Mouse (Mus musculus) lung, postnatal 10 days (tissue): ENCODE results near the gene Cutal.
A peak's percentile ranks its signal among the peaks of the same experiment; 100 is the strongest.

ENCODE experiments used
- DNase-seq: peaks from one replicate; pipeline ENCODE4 v3.0.0; 2021

Gene Cutal

GRCm38 (mm10) chr2:34884186-34884585 is 10.0 kb downstream of the Cutal start:
- DNase-seq = no peak

GRCm38 (mm10) chr2:34893950-34894349 is 19.8 kb downstream of the Cutal start:
- DNase-seq = no peak

GRCm38 (mm10) chr2:34895503-34896113 is 21.4 kb downstream of the Cutal start:
- no peak for DNase-seq

GRCm38 (mm10) chr2:34896821-34897460 is 22.7 kb downstream of the Cutal start:
- no peak for DNase-seq

GRCm38 (mm10) chr2:34897820-34898219 is 23.6 kb downstream of the Cutal start:
- DNase-seq = peak; percentile 83

DNA sequence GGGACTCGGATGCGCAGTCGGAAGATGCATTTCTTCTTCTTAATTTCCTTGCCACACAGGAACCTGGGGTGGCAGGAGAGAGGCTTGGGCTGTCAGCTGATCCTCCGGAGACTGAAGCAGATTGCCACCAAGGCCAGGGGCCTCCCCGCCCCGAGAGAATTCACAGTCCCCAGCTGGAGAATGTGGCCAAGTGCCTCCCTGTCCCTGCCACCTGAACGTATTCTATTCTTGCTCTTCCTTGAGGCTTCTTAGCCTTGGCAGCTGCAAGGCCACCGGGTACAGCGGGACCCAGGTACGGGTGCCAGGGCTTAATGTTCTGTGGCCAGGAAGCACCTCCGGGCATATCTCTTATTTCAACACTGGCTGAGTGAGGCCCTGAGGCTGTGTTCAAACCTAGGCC is 25.5 kb downstream of the Cutal start:
- DNase-seq = no peak

GRCm38 (mm10) chr2:34900412-34900811 is 26.2 kb downstream of the Cutal start:
- DNase-seq = no peak

GRCm38 (mm10) chr2:34901726-34902125 is 27.5 kb downstream of the Cutal start:
- no peak for DNase-seq

DNA sequence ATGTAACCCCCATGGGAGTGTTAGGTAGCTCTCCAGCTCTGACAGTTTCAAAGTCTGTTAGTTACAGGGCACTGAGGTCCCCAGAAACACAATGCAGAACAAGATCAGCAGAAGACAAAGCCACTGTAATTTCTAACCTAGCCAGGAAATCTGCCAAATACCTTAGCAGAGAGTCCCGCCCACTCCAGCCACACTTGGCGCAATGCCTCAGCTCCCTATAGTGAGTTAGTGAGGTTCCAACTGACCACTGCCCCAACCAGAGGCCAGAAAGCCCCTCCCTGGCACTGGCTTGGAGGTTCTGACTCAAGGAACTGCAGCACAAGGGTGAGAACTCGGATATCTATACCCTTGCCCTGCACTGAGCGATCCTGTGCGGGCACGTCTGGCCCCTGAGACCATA is 28.5 kb downstream of the Cutal start:
- peak; percentile 39 for DNase-seq

DNA sequence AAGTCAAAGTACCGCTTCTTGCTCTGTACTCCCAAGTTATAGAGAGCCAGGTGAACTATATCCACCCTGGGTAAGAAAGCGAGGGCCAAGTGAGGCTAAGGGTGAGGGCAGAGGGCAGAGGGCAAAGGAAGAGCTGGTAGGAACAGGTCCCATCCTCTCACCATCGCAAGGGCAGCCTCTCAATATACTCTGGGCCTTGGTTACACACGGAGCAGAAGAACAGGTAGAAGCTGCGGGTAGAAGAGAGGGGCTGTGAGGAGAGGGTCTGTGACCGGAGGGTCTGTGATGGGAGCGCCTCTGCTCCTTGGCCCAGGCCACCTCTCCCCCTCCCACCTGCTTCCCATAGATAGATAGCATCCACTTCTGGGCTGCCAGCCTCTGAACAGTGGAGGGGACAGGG is 29.0 kb downstream of the Cutal start:
- DNase-seq = no peak

- DNase-seq = no peak
Measured at GRCm38 (mm10) chr2:34903652-34904405, 29.6 kb downstream of the Cutal start.

- peak; percentile 100 for DNase-seq
Measured at GRCm38 (mm10) chr2:34904849-34905542, 30.8 kb downstream of the Cutal start.

- no peak for DNase-seq
Measured at GRCm38 (mm10) chr2:34906426-34906825, 32.2 kb downstream of the Cutal start.

- peak; percentile 83 for DNase-seq
Measured at GRCm38 (mm10) chr2:34906861-34907604, 32.8 kb downstream of the Cutal start.

- no peak for DNase-seq
Measured at GRCm38 (mm10) chr2:34909719-34910118, 35.5 kb downstream of the Cutal start.

DNA sequence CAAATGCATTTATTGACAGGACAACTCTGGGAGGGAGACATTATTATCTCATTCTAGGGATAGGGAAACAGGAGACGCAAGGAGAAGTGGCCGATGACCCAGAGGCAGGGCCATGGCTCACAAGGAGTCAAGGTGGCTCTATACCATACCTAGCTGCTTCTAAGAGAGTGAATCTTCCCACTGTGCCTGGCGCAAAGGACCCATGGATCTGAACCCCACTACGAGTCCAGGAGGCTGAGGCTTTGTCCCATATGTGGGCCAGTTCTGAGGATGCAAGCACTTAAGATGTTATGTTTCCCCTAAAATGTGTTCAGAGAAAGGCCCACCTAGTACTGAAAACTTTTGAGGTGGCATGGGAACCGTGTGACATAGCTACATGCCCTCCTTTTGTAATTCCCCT is 37.7 kb downstream of the Cutal start:
- no peak for DNase-seq

DNA sequence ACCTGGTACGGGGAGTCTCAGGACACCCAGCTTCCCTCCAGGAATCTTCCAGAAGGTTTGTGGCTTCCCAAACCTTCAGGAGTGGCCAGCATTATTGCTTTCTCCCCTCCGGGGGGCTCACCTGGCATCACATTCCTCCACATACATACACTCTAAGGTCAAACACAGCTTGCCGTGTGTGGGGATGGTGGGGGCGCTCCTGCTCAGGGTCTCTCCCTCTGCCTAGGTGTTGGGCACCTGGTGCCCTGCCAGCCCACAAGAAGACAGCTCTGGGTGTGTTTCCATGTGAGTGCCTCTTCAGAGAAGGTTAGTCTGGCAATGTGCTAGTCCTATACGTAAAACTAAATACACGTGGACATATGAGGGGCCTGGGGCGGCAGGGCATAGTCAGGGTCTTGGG is 38.4 kb downstream of the Cutal start:
- DNase-seq = no peak

DNA sequence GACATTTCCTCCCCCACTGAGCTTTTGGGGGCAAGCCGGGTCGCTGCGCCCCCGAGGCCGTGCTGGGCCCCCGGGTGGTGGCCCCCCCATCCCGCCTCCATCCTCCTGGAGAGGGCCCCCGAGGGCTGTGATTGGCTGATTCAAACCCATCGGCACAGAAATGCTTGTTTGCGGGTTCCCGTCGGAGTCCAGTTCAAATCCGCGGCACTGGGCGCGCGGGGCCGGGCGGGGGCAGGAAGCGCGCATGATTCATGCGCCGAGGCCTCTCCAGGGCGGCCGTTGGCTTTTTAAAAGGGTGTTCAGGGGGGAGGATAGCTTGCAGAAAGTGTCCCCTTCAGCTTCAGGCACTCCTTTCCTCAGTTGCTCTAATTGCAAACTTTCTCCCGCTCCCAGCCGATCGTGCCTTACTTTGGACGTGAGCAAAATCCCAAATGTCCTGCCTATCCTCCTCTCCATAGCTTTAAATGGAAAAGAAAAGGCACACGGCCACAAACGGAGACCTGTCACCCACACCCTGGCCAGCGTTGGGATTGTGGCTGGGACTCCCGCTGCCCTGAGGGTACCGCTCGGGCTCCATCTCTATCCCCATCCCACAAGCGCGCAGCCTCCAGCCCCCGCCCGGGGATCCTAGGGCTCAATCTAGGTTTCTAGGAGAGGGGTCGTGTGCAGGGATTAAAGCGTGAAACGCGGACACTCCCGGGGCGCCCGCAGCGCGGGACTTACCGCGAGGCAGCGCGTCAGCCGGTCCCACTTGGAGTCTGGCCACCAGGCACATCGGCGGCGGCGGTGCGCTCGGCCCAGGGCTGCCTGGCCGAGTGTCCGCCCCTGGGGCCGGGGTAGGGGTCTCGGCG is 39.2 kb downstream of the Cutal start, which contains the start of gene Phf19:
Gene Phf19, minus strand, starts transcription at position 809 of the 851 bp plus-strand sequence.
- peak; percentile 52 for DNase-seq

DNA sequence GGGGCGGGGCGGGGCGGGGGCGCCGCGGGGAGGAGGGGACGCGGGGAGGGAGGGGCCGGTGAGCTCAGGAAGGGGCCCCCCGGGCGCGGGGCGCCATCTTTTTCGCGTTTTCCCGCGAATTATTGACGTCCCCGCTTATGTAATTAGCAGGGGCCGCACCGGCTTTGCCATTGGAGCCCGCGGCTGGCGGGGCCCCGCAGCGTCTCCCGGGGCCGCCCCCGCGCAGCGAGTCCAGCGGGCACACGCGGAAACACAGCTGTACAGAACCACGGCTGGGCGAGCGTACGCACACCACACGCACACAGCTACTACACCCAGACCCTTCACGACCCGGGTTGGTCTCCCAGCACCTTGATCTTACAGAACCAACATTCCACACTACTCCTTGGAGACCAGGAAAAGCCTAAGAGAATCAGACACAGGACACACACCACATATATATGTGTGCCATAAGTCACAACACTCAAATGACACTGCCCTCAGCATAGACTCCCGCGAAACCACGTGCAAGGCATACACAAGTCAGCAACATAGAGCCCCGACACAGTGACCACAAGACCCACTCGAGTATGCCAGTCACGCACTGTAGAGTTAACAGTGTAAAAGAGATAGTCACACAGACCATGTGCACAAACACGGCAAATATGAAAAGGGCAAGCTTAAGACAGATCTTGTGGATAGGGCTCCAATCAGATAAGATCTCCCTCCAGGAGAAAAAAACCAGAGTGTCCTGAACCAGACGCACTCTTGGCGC is 40.0 kb downstream of the Cutal start:
- DNase-seq = peak; percentile 29

- no peak for DNase-seq
Measured at GRCm38 (mm10) chr2:34914823-34915082, 40.6 kb downstream of the Cutal start.

GRCm38 (mm10) chr2:34915103-34915502 is 40.9 kb downstream of the Cutal start:
- no peak for DNase-seq
